Mouse (Mus musculus) T-helper 17 cell (primary cell): ENCODE measurements around the gene Lsamp.
"Not testable (repeated sequence)": the region's sequence is repeated elsewhere in the genome, so short reads cannot be mapped to it uniquely, and the experiment has no call there.

ENCODE experiments used
- in situ Hi-C, 2 experiments: fragments of 300-600 bp; cut with MboI, MseI; formaldehyde crosslinking; loops; 1 replicate in 1 of 2; 2 replicates in 1 of 2; pipeline ENCODE4 v1.15.1; 2025; ENCODE audit warnings: high pct_unique_total_duplicates in 2 of 2

Gene Lsamp

GRCm38 (mm10) chr16:41912584-41913193 lies 1928.5 kb downstream of the Lsamp start:
- in situ Hi-C loops = no loop called here

GRCm38 (mm10) chr16:41913346-41913745 lies 1929.2 kb downstream of the Lsamp start:
- in situ Hi-C loops = no loop called here

- in situ Hi-C loops = no loop called here
These were observed 1932.2 kb downstream of the Lsamp start for GRCm38 (mm10) chr16:41916342-41916741.

GRCm38 (mm10) chr16:41917057-41917821 lies 1933.1 kb downstream of the Lsamp start:
- in situ Hi-C loops = no loop called here

- in situ Hi-C loops = no loop called here
These were observed 1945.4 kb downstream of the Lsamp start for GRCm38 (mm10) chr16:41929546-41929945.

GRCm38 (mm10) chr16:41935701-41936100 lies 1951.5 kb downstream of the Lsamp start:
- in situ Hi-C loops = no loop called here

GRCm38 (mm10) chr16:41936908-41937595 lies 1952.9 kb downstream of the Lsamp start:
- in situ Hi-C loops = no loop called here

- in situ Hi-C loops = no loop called here
These were observed 1953.4 kb downstream of the Lsamp start for GRCm38 (mm10) chr16:41937596-41937990.

- in situ Hi-C loops = no loop called here
These were observed 1954.1 kb downstream of the Lsamp start for GRCm38 (mm10) chr16:41938258-41938657.

GRCm38 (mm10) chr16:41941591-41942315 lies 1957.6 kb downstream of the Lsamp start:
- in situ Hi-C loops = no loop called here

GRCm38 (mm10) chr16:41957811-41958210 lies 1973.7 kb downstream of the Lsamp start:
- in situ Hi-C loops = no loop called here

- in situ Hi-C loops = no loop called here
These were observed 1981.5 kb downstream of the Lsamp start for GRCm38 (mm10) chr16:41965636-41966035.

GRCm38 (mm10) chr16:41969215-41969614 lies 1985.1 kb downstream of the Lsamp start:
- in situ Hi-C loops = no loop called here

- in situ Hi-C loops = no loop called here
These were observed 1990.9 kb downstream of the Lsamp start for GRCm38 (mm10) chr16:41974866-41975719.

GRCm38 (mm10) chr16:41976897-41977296 lies 1992.7 kb downstream of the Lsamp start:
- in situ Hi-C loops = no loop called here

- in situ Hi-C loops = no loop called here
These were observed 2012.8 kb downstream of the Lsamp start for GRCm38 (mm10) chr16:41996956-41997355.

GRCm38 (mm10) chr16:42002925-42003324 lies 2018.8 kb downstream of the Lsamp start:
- in situ Hi-C loops = no loop called here

GRCm38 (mm10) chr16:42003506-42003905 lies 2019.3 kb downstream of the Lsamp start:
- in situ Hi-C loops = not testable (repeated sequence)

GRCm38 (mm10) chr16:42004166-42004565 lies 2020.0 kb downstream of the Lsamp start:
- in situ Hi-C loops = no loop called here

- in situ Hi-C loops = no loop called here
These were observed 2030.8 kb downstream of the Lsamp start for GRCm38 (mm10) chr16:42014937-42015336.

GRCm38 (mm10) chr16:42015443-42015842 lies 2031.3 kb downstream of the Lsamp start:
- in situ Hi-C loops = no loop called here
